Mouse (Mus musculus) kidney, adult 2 months (tissue): ENCODE data around the gene Gm49369.

ENCODE experiments used
- CTCF ChIP-seq: fragments of 200-500 bp; conservative IDR thresholded peaks from 2 replicates; pipeline ENCODE4 v1.5.1; 2011; ENCODE audit warnings: low read depth, mild to moderate bottlenecking, control low read depth, low read length, moderate library complexity, mixed read lengths; ENCODE audit not compliant: insufficient read depth, insufficient read length
- POLR2A ChIP-seq: fragments of 200-500 bp; IDR thresholded peaks from one replicate; pipeline ENCODE4 v1.6.1; 2011; ENCODE audit warnings: low read depth, low read length, control low read depth

- no peak for TF ChIP-seq CTCF
- no peak for TF ChIP-seq POLR2A
Measured at GRCm38 (mm10) chr7:142369820-142370219, 12.6 kb downstream of the Gm49369 start.
